Comparison of ENCODE assay signal across 19 mouse cellular contexts in the genomic region with DNA sequence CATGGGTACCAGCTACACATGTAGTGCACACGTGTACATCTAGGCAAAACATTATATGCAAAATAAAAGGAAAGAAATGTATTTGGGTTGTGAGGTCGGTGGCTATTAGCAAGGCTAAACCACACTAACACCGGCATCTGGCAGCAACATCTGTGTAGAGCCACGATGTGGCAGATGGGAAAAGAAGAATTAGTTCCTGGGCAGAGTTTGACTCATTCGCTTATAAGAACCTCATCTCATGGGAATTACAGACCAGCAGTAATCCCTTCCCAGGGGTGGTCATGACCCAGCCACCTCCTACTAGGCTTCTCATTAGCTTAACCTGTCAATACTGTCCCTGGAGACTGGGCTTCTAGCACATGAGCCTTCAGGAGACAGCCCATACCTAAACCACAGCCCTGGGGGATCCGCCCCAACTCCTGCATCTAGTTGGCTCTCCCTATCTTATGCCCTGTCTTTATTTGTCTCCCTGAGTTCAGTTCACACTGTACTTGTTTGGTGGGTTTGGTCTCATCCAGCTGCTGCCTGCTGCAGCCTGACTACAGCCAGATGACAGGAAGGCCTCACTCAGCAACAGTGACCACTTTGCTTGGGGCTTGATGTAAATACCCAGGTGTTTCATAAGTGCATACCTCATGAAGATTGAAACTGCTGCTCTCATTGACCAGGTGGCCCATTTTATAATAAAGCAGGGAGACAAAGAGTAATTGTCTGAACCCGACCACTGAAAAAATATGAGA.
DNase-seq lines count a peak whose midpoint lies in the region; ATAC-seq and TF ChIP-seq lines count a peak whose summit lies in the region.
"Had no signal": no experiment of that assay in that cellular context is flagged by ENCODE, and none has a peak within 500 bp of the region (broad histone marks: within the 10 kb centered on the region; RNA-seq: fewer than 3 reads in every experiment).

No protein-coding gene starts in this region.

- DNase-seq in layer of hippocampus, adult 2 months (ENCODE audit: low spot score in 2 of 2), result no peak
- no peak for DNase-seq in layer of hippocampus, postnatal 10 days (ENCODE audit: low spot score in 2 of 2)
- peak; percentile 51 for DNase-seq in NIH3T3 (ENCODE audit: low read depth)
- DNase-seq in right cerebral cortex, postnatal 25 days, result no peak
- DNase-seq: cerebellum, adult 18-20 months; heart, postnatal 14 days; lung, adult 18-20 months; lung, postnatal 36 days; right cerebral cortex, adult 18-20 months; spleen, adult 18-20 months; thymus, adult 2 months had no signal

- H3K36me3 ChIP-seq in hindbrain, embryonic 16.5 days (ENCODE audit: control insufficient read depth, insufficient read depth, low read length), result no peaks in the 10 kb centered on the region
- no peaks in the 10 kb centered on the region for H3K36me3 ChIP-seq in neural tube, embryonic 15.5 days
- H3K36me3 ChIP-seq in kidney, embryonic 15.5 days, result no peaks in the 10 kb centered on the region
- H3K36me3 ChIP-seq: embryonic facial prominence, embryonic 13.5 days had no signal

- H3K9me3 ChIP-seq in hindbrain, embryonic 16.5 days (ENCODE audit: control insufficient read depth, low read length), result no peaks in the 10 kb centered on the region
- H3K9me3 ChIP-seq in neural tube, embryonic 15.5 days (replicated peaks), result no peaks in the 10 kb centered on the region
- no peaks in the 10 kb centered on the region for H3K9me3 ChIP-seq in kidney, embryonic 15.5 days (replicated peaks)
- H3K9me3 ChIP-seq: embryonic facial prominence, embryonic 13.5 days had no signal

- peaks cover 13% of the 10 kb centered on the region for H3K4me1 ChIP-seq in hindbrain, embryonic 16.5 days (ENCODE audit: control insufficient read depth, insufficient read depth, low read depth, low read length)
- peaks cover 33% of the 10 kb centered on the region for H3K4me1 ChIP-seq in neural tube, embryonic 15.5 days
- peaks cover 13% of the 10 kb centered on the region; the same call in 1 of the 2 replicates for H3K4me1 ChIP-seq in kidney, embryonic 15.5 days

- ATAC-seq in hindbrain, embryonic 16.5 days, result no peak
- ATAC-seq in neural tube, embryonic 15.5 days (ENCODE audit: low FRiP score), result no peak
- no peak for ATAC-seq in kidney, embryonic 15.5 days (replicated peaks; ENCODE audit: low FRiP score)
- ATAC-seq: CD4-positive, CD25-positive, alpha-beta regulatory T cell, adult 4 months; inflammation-experienced regulatory T-cells, adult 6 months had no signal

- H3K4me2 ChIP-seq in hindbrain, embryonic 16.5 days (ENCODE audit: low read length), result no peak overlapping the region
- H3K4me2 ChIP-seq in neural tube, embryonic 15.5 days, result no peak overlapping the region
- no peak overlapping the region for H3K4me2 ChIP-seq in kidney, embryonic 15.5 days
- H3K4me2 ChIP-seq: heart, embryonic 11.5 days had no signal

- no peak for TF ChIP-seq CTCF in layer of hippocampus, adult 2 months (conservative IDR thresholded peaks at IDR 0.05)

- no peak overlapping the region for H3K9ac ChIP-seq in hindbrain, embryonic 16.5 days (ENCODE audit: low read depth, low read length)
- no peak overlapping the region for H3K9ac ChIP-seq in neural tube, embryonic 15.5 days (replicated peaks)
- no peak overlapping the region for H3K9ac ChIP-seq in kidney, embryonic 15.5 days
- H3K9ac ChIP-seq: embryonic facial prominence, embryonic 13.5 days had no signal

- 86% methylated on average over 7 of the region's 7 CpGs for WGBS in hindbrain, embryonic 16.5 days
- WGBS in neural tube, embryonic 15.5 days, result 86% methylated on average over 7 of the region's 7 CpGs
- 83% methylated on average over 7 of the region's 7 CpGs for WGBS in kidney, embryonic 15.5 days

- H3K4me3 ChIP-seq in layer of hippocampus, adult 2 months, result no peak overlapping the region
- no peak overlapping the region for H3K4me3 ChIP-seq in hindbrain, embryonic 16.5 days (ENCODE audit: low read length)
- H3K4me3 ChIP-seq in neural tube, embryonic 15.5 days (replicated peaks), result no peak overlapping the region
- H3K4me3 ChIP-seq in kidney, embryonic 15.5 days (replicated peaks), result no peak overlapping the region
- H3K4me3 ChIP-seq: embryonic facial prominence, embryonic 13.5 days had no signal

- 0 out of 2 replicates have a peak overlapping the region, but pooled peaks have one; percentile 51 for H3K27ac ChIP-seq in layer of hippocampus, adult 2 months
- H3K27ac ChIP-seq in hindbrain, embryonic 16.5 days (ENCODE audit: low read depth, low read length), result peak overlapping the region; percentile 36; the same call in 1 of the 2 replicates
- peak overlapping the region; percentile 77; the same call in 1 of the 2 replicates for H3K27ac ChIP-seq in neural tube, embryonic 15.5 days (replicated peaks)
- no peak overlapping the region for H3K27ac ChIP-seq in kidney, embryonic 15.5 days
- H3K27ac ChIP-seq: embryonic facial prominence, embryonic 13.5 days; kidney, postnatal 0 days had no signal

- H3K27me3 ChIP-seq in hindbrain, embryonic 16.5 days (replicated peaks; ENCODE audit: control insufficient read depth, insufficient read depth, low read length), result no peaks in the 10 kb centered on the region
- no peaks in the 10 kb centered on the region for H3K27me3 ChIP-seq in neural tube, embryonic 15.5 days (replicated peaks)
- H3K27me3 ChIP-seq in kidney, embryonic 15.5 days, result no peaks in the 10 kb centered on the region
- H3K27me3 ChIP-seq: embryonic facial prominence, embryonic 13.5 days had no signal
